Mouse (Mus musculus): ENCODE measurements at regions not wholly inside any gene's neighbourhood (a gene's known extent, or its start where the extent isn't known, plus 50 kb on each side); places are given as distances from the start of the nearest gene placed in this dataset.

GRCm38 (mm10) chr11:38224300-38224699 is 988.5 kb upstream of the Tenm2 start:
- intact Hi-C loops (cut with DNase I), result no loop called here
- DNase-seq (ENCODE audit: low spot score in 2 of 2), result no peak

- no peak for DNase-seq (ENCODE audit: low spot score in 2 of 2)
- intact Hi-C loops (cut with DNase I), result no loop called here
Measured at GRCm38 (mm10) chr11:38203347-38203746, 967.6 kb upstream of the Tenm2 start.

DNA sequence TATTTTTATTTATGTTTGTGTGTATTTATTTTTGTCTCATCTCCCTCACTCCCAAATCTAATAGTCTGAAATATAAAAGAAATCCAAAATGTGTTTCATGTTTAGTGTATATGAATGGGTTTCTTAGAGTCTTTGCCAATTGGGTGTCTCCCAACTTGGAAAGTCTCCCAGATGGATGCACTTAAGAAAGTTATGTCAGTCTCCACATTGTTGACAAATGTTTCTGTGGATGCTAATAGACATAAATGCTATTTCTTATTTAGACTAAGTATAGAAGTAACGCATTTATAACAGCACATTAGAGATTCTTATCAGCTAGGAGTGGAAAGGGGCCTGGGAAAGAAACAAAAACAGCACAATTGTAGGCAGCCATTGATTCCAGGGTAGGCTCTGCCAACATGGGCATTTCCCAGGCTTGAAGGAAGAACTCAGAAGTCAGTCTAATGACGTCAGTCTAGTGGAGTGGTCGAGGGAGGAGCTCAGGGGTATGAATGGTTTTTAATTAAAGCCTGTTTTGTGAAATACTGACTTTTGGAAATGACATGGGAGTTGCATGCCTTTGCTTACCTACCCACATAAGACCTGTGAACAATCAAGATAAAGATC is 965.5 kb upstream of the Tenm2 start:
- no peak for DNase-seq (ENCODE audit: low spot score in 2 of 2)
- intact Hi-C loops (cut with DNase I), result no loop called here

GRCm38 (mm10) chr11:38193719-38194118 is 958.0 kb upstream of the Tenm2 start:
- DNase-seq (ENCODE audit: low spot score in 2 of 2), result no peak
- intact Hi-C loops (cut with DNase I), result no loop called here

DNA sequence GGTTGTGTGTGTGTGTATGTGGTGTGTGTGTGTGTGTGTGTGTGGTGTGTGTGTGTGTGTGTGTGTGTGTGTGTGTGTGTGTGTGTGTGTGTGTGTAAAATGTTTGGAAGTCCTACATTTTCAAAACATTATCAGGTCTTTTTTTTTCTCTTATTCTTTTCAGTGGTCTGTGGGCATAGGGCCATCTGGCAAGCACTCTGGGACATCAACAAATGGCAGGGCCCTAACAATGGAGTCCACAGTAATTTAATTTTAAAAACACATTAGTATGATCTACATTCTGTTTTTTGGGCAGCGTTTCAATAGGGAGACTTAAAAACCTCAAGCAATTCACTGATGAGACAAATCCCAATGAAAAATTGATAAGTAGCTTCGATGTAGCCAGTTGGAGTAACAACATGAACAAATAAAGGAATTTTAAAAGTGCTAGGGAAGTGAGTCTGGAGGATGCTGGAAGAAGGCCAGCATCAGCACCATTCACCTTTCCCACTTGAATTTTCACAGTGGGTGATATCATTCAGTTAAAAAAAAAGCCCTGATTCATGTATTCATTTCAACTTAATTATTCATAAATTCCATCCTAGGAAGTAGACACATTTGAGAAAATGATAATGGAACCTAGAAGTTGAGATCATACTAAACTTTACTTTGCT is 956.3 kb upstream of the Tenm2 start:
- intact Hi-C loops (cut with DNase I), result no loop called here
- no peak for DNase-seq (ENCODE audit: low spot score in 2 of 2)

GRCm38 (mm10) chr11:38191437-38191836 is 955.7 kb upstream of the Tenm2 start:
- DNase-seq (ENCODE audit: low spot score in 2 of 2), result no peak
- intact Hi-C loops (cut with DNase I), result no loop called here

DNA sequence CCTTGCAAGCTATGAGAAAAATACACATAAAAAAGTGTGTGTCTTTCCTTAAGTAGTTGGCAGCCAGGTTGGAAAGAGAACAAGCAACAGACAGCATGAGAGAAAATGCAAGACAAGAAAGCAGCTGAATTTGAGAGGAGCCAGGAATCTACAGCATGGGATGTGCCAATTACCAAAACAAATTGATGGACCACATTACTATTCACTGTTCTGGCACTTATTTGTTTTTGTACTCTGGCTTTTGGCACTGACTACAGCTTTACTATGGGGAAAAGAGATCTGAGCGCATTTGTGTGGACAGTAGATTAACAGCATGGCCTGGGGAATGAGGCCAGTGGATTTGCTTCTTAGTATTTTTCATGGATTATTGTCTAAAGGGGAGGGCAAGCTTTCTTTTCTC is 935.0 kb upstream of the Tenm2 start:
- DNase-seq (ENCODE audit: low spot score in 2 of 2), result no peak
- intact Hi-C loops (cut with DNase I), result no loop called here

DNA sequence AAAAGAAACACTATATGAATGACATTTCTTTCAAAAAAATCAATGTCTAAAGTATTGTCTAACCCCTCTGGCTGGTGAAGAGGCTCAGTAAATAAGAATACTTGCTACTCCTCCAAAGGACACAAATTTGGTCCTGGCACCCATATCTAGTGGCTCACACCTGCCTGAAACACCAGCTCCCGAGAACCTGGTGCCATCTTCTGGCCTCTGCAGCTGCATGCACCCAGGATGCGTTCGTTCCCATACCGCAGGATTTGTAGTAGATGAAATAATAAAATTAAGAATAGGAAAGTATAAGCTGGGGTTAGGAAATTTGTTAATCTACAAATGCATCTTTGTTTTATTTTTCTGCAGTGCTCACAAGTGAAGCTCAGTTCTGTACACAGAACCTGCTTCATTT is 922.5 kb upstream of the Tenm2 start:
- intact Hi-C loops (cut with DNase I), result no loop called here
- no peak for DNase-seq (ENCODE audit: low spot score in 2 of 2)

- intact Hi-C loops (cut with DNase I), result no loop called here
- DNase-seq (ENCODE audit: low spot score in 2 of 2), result no peak
Measured at GRCm38 (mm10) chr11:38156944-38157343, 921.2 kb upstream of the Tenm2 start.

- intact Hi-C loops (cut with DNase I), result no loop called here
Measured at GRCm38 (mm10) chr11:38155706-38156105, 919.9 kb upstream of the Tenm2 start.

GRCm38 (mm10) chr11:38143436-38143835 is 907.7 kb upstream of the Tenm2 start:
- no peak for DNase-seq (ENCODE audit: low spot score in 2 of 2)
- intact Hi-C loops (cut with DNase I), result no loop called here

More at GRCm38 (mm10) chr11:38155706-38156105, 919.9 kb upstream of the Tenm2 start:
- no peak for DNase-seq (ENCODE audit: low spot score in 2 of 2)

- intact Hi-C loops (cut with DNase I), result no loop called here
Measured at GRCm38 (mm10) chr11:38128851-38129250, 893.1 kb upstream of the Tenm2 start.

DNA sequence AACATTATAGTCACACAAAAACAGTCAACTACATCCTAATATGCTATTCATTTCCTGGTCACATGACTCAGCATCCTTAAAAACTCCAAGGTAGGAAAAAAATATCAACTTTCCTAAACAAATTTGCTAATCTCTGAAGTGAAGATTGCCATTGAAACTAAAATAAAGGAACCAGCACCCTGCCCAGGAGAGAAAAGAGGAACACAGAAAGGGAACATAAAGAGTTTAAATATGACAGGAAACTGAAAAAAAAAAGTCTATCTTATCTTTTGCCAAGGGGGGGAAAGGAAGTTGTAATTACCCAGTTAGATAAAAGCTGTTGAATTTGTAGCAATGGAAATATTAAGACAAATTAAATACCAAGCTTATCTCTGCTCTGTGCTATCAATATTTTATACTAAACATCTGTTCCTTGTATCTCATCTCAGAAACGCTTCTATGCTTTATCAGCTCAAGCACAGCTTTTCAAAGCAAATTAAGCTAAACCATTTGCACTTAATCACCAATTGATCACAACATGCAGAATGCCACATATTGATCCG is 888.1 kb upstream of the Tenm2 start:
- intact Hi-C loops (cut with DNase I), result no loop called here
- no peak for DNase-seq (ENCODE audit: low spot score in 2 of 2)

More at GRCm38 (mm10) chr11:38128851-38129250, 893.1 kb upstream of the Tenm2 start:
- DNase-seq (ENCODE audit: low spot score in 2 of 2), result no peak

GRCm38 (mm10) chr11:38122474-38122873 is 886.7 kb upstream of the Tenm2 start:
- intact Hi-C loops (cut with DNase I), result no loop called here
- DNase-seq (ENCODE audit: low spot score in 2 of 2), result no peak

DNA sequence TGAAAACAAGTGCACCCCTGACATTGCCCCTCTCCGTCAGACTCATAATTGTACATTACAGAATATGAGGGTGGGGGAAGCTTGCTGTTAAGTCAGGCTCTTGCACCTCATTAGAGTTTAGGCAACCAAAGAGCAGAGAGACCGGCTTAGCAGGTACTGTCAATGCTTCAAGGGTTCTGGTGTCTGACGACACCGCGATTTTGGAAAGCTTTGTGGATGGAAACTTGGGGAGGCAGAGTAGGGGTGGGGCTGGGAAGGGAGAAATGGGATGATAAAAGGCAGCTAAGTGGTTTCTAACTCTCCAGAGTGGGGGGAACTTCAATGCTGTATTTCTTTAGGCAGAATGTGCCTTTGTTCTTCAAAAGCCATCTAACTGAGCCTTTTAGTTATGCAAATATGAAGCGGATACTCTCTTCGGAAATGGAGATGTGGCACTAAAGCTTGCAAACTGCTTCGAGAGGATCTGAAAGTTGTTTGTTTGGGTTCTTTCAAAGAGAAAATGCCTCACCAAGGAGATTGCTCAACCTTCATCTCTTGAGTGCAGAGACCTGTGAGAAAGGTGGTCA is 885.4 kb upstream of the Tenm2 start:
- intact Hi-C loops (cut with DNase I), result no loop called here
- no peak for DNase-seq (ENCODE audit: low spot score in 2 of 2)

DNA sequence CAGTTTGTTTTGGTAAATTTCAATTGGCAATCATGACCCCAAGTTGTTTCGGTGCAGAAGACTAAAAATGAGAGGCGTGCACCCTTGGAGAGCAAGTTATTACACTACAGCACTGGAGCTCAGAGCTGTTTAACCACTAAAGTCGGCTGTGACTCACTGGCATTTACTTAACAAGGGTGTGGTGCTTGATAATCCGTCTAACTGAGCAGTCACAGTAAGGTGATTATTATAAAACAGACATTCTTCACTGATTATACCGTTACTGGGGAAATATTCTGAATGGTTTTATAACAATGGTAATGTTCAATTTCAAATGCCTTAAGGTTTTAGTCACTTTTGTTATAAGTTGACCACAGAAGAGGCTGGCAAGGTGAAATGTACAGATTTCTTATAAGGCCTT is 882.0 kb upstream of the Tenm2 start:
- intact Hi-C loops (cut with DNase I), result no loop called here
- no peak for DNase-seq (ENCODE audit: low spot score in 2 of 2)

DNA sequence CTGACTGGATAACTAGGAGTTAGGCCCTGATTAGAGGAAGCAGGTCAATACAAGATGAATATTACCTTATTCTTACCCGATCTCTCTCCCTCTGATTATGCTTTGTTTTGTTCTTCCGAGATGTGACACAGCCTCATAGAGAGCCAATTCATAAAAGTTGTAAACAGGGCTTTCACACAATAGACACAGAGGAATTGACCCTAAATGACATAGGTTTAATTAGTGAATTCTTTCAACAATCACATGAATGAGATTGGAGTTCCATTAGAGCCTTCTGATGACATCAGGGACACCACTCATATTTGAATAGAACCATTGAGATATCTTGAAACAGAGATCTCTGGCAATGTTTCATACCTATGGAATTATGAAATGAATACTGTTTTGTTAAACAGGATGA is 856.4 kb upstream of the Tenm2 start:
- no peak for DNase-seq (ENCODE audit: low spot score in 2 of 2)
- intact Hi-C loops (cut with DNase I), result no loop called here

DNA sequence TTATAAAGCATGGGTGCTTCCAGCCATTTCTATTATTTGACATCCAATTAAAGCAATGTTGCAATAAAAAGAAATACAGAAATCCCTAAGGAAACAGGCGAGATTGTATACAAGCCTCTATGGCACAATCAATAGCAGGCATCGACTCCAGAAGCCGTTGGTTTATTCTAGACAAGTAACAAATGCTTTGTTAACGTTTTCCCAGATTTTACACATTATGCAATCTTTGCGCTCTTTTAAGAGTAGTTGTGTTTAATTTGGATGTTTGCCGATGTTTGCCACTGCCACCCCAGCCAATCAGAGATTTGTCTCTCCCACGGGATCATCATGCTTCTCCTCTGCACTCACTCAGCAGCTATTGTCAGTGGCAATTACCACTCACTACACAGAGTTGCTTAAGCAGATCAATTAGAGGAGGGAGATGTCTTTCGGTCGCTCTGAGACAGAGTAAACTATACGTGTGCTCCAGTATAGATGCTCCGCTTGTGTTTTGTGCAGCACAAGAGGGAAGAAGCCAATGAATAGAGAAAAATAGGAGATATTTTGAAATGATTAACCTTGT is 839.5 kb upstream of the Tenm2 start:
- intact Hi-C loops (cut with DNase I), result no loop called here
- DNase-seq (ENCODE audit: low spot score in 2 of 2), result no peak

- no peak for DNase-seq (ENCODE audit: low spot score in 2 of 2)
- intact Hi-C loops (cut with DNase I), result no loop called here
Measured at GRCm38 (mm10) chr11:38069635-38070034, 833.9 kb upstream of the Tenm2 start.

DNA sequence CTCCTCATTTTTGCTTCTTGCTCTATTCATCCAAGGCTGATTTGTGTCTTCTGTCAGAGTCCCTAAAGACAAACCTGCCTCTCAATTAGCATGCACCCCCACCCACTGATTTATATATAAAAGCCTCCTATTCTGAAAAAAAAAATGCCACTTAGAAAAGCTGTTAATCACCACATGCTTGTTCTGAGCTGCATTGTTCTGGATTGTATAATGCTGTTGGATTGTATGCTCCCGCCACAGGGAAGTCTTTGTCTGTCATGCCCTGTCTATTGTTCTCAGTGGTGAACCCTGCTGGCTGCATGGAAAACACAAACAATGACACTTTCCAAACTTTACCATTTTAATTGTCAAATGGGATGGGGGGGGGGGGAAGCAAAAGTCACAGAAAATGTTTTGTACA is 831.9 kb upstream of the Tenm2 start:
- DNase-seq (ENCODE audit: low spot score in 2 of 2), result no peak
- intact Hi-C loops (cut with DNase I), result no loop called here

DNA sequence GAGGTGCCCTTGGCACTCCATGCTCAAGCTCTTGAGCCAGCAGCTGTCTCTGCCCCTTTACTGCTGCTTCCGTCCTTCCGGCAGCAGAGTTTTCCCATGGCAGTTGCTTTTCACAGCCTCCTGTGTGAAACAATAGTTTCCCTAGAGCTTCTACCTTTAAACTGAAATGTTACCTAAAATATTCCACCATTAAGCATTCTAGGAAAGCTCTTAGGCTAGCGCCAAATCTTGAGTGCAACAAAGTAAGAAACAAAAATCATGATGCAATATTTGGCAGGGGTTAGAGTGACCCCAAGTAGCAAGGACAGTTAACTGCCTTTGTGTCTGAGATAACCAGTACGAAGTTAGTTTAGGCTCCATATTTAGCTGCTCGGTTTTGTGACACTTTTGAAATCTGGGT is 830.3 kb upstream of the Tenm2 start:
- intact Hi-C loops (cut with DNase I), result no loop called here
- DNase-seq (ENCODE audit: low spot score in 2 of 2), result no peak

Data from left cerebral cortex, postnatal 36 days (tissue).